Mouse (Mus musculus) heart, adult 9 months (tissue): ENCODE data around the gene Slc4a3.
A peak's percentile ranks its signal among the peaks of the same experiment; 100 is the strongest.

Experiments used
- DNase-seq, 2 experiments: peaks; one replicate each; pipeline ENCODE4 v3.0.0; 2022; ENCODE audit warnings: low spot score in 2 of 2

Slc4a3 gene

DNA sequence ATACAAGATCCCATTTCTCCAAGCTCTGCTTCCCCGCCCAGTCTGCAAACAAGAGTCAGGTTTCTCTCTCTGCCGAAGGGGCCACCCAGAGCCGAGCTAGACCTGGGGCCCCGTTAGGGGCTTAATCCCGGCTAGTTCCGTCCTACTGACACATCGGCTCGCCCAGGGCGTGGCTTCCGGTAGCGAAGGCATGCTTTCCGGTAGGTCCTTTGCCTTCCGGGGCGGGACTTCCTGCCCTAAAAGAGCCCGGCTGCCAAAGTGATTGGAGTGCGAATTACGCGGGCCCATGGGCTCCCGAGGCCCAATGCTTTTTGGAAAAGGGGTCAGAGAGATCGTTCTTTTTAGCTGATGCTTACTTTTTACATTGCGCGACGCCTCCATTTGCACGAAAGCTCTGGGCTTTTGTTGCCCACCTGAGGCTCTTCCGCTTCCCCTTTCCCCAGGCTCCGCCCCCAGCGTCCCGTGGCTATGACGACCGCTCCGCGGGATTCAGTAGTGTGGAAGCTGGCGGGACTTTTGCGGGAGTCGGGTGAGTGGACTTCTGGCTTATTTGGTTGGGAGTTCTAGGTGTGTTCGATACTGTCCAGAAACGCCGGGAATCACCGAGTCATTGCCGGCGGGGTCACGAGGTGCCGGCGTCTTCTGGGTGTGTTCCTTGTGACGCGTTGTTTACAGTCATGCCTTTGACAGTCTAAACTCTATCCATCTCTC lies 24.6 kb upstream of the Slc4a3 start, which contains the start of gene Stk11ip:
TSS of gene Stk11ip (plus strand) at position 209 of the 711 bp plus-strand sequence.
- peak; percentile 92 to 95 for DNase-seq

DNA sequence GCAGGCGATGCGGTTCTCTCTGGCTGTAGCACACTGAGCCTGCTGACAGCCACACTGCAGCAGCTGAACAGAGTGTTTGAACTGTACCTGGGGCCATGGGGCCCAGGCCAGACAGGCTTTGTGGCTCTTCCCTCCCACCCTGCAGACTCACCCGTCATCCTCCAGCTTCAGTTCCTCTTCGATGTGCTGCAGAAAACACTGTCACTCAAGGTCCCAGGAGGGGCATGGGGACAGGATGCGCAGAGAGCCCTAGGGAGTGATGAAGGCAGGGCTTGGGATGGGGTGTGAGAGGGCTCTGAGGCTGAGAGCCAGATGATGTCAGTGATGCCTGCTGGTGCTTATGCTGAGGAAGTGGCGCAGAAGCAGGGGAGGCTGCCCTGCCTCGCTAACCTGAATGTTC lies 21.4 kb upstream of the Slc4a3 start:
- DNase-seq, result no peak

DNA sequence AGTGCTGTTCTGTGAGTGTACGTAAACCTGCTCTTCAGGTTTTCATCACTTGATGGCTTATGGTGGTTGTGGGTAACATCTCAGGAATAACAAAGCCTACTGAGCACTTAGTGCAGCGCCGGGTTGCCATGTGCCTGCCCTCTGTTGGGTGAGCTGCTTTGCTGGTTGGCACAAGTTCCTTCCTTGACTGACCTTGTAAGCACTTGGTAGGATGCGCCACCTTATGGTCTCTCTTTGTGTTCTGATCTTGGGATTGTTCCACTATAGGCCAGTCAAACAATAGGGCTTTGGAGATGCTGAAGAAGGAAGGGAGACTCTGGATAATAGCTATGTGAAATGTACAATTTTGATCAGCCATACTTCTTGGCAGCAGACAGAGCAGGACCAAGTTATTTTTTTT lies 15.5 kb upstream of the Slc4a3 start:
- no peak for DNase-seq

DNA sequence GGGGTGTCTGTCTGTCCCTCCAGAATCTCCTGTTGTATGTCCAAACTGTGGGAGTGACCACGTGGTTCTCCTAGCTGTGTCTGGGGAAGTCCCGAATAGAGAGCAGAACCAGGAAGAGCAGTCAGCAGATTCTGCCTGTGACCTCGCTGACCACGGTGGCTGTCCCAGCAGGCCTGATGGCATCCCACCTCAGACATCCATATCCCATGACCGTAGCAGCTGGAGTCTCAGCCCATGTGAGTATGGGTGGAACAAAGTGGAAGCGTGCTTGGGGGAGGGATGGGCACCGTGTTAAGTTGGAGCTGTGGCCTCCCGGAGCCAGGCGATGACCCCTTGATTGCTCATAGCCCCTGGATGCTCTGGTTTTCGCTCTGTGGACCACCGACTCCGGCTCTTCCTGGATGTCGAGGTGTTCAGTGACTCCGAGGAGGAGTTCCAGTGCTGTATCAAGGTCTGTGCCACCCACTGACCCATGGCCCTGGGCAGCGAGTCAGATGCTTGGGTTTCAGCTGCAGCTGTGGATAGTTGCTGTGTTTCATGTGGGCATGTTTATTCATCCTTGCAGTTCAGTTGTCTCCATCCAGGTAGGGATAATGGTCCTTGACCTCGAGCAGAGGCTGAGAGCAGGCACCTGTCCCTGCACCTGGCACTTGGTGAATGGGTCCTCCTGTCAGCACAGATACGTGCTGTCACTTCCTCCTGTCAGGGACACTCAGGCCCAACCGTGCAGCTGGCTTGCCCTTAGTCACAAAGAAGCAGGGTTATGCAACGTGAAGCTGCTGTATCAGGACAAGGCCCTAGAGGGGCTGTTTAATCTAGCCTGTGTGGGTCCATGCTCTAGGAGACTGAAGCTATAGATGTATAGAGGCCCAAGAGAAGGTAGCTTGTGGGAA lies 13.5 kb upstream of the Slc4a3 start:
- DNase-seq, result no peak

DNA sequence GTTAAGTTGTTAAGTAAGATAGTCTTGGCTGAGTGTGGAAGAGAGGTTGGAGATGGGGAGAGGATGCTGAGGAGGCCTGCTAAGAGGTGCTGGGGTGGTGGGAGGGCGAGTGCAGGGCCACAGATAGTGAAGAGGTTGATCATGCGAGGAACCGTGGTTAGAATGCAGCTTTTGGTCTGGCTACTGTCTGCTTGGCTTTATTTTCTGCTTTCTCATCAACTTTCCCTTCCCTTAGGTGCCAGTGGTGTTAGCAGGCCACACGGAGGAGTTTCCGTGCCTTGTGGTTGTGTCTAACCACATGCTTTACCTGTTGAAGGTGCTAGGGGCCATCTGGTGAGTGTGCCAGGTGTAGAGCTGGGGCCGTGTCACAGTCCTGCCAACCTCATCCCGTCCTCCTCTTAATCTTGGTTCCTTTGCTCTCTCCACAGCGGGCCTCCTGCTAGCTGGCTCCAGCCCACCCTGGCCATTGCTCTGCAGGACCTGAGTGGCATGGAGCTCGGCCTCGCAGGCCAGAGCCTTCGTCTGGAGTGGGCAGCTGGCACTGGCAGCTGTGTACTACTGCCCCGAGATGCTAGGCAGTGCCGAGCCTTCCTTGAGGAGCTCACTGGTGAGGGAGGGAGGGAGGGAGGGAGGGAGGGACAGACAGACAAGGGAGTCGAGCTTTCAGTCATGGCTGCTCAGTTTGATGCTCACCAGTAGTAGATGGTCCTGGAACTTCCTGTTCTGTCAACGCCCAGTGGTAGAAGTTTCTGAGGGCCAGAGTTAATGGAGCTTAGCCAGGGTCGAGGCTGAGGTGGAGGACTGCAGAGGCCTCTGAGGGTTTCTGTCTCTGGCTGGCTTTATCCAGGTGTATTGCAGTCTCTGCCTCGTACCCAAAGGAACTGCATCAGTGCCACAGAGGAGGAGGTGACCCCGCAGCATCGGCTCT lies 12.5 kb upstream of the Slc4a3 start:
- DNase-seq, result no peak

DNA sequence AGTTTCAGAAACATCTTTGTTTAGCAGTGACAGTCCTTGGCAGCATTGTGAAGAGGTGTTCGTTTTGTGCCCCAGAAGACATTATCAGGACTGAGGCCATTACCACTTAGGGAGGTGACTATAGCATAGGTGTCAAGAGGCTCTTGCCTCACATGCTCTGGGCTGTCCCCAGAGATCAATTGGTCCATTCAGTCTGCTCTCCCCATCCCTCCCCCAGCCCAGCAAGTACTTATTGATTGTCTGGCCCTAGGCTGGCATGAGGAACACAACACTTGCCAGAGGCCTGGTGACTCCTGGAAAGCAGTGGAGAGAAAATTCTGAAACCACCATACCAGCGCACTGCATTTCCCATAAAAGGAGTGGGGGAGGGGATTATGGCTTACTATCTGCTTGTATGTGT lies 8.5 kb upstream of the Slc4a3 start:
- no peak for DNase-seq

DNA sequence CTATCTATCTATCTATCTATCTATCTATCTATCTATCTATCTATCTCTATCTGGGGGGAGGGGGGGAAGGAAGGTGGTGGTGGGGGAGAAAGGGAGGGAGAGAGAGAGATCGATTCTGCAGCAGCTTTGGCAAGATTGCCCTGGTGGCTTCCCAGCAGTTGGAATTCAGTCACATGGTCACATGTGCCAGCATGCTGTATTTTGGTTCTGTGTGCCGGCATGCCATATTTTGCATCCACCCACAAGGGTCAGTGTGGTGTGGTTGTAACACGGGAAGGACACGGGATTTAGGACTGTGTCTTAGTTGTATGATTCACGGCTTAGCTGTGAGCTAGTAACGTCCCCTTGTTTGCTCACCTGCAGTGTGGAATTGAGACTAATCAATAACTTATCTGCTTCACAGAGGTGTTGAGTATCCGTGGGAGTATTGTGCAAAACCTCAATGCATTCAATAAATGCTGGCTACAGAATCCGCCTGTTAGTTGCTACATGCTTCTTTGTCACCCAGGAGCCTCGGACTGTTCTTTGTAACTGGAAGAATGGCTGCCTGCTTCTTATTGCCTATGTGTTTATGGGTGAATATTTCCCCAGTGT lies 7.4 kb upstream of the Slc4a3 start:
- DNase-seq, result no peak

DNA sequence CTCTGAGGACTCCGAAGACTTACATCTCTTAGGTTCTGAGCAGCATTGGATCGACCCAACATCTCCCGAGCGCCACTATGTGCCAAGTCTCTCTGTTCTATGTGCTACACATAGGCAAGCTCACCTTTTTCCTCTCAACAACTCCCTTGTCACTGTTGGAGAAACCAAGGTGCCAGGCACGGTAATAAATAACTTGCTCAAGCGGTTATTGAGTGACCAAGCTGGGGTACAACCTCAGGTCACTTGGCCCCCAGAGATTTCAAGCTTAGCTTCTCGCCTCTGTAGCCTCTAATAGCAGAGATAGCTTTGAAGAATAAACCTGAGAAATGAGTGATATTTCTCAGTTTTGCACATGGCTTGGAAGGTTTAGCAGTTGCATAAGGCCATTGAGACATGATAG lies 4.6 kb upstream of the Slc4a3 start:
- DNase-seq, result no peak

DNA sequence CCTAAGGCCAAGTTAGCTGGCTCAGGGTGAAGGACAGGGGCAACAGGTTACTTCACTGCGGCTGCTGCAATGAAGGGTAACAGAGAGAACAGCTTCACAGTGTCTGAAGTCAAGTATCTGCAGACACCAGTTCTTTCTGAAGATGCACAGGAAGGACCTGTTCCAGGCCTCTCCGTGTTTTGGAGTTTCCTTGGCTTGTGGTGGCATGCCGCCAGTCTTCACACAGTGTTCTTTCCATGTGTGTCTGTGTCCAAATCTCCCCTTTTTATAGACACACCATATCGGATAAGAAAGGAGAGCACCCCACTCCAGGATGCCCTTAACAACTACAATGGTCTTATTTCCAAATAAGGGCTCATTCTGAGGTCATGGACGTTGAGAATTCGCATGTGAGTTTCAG lies 1.7 kb upstream of the Slc4a3 start:
- no peak for DNase-seq

DNA sequence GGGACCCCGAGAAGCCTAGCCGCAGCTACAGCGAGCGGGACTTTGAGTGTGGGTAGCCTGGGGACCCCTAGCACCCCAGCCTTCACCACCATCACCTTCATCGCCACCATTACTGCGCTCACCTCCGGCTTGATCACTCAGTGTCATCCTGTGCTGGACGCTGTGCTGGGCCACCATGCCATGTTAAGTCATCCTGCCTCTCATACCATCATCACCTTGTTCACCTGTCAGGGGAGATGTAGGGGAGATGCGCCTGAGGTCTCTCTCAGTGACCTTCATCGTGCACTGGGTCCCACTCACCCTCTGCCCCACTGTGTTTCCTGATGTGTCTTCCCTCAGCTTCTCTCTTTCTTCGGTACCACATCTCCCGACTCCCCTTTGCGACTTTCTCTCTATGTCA lies 1.3 kb downstream of the Slc4a3 start:
- DNase-seq, result no peak

DNA sequence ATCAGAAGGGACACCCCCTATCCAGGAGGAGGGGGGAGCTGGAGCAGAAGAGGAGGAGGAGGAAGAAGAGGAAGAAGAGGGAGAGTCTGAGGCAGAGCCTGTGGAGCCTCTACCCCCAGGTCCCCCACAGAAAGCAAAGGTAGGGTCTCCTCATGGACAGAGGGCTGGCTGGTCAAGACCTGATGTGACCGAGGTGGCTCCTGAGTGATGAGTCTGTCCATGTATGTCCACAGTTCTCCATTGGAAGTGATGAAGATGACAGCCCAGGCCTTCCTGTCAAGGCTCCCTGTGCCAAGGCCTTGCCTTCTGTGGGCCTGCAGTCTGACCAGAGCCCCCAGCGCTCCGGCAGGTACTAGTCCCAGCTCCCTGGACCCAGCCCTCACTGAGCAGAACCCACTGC lies 2.0 kb downstream of the Slc4a3 start:
- DNase-seq, result no peak

DNA sequence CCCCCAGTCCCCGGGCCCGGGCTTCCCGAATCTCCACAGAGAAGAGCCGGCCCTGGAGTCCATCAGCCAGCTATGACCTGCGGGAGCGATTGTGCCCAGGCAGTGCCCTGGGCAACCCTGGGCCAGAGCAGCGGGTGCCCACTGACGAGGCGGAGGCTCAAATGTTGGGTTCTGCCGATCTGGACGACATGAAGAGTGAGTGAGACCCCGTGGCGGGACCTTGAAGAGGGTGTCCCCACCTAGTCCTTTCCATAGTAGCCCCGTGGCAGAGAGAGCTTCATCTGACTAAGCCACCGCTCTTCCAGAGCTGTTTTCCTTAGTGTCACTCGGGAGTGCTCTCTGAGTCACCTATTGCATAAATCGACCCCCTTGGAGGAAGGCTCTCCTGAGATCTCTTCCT lies 2.8 kb downstream of the Slc4a3 start:
- DNase-seq, result no peak

DNA sequence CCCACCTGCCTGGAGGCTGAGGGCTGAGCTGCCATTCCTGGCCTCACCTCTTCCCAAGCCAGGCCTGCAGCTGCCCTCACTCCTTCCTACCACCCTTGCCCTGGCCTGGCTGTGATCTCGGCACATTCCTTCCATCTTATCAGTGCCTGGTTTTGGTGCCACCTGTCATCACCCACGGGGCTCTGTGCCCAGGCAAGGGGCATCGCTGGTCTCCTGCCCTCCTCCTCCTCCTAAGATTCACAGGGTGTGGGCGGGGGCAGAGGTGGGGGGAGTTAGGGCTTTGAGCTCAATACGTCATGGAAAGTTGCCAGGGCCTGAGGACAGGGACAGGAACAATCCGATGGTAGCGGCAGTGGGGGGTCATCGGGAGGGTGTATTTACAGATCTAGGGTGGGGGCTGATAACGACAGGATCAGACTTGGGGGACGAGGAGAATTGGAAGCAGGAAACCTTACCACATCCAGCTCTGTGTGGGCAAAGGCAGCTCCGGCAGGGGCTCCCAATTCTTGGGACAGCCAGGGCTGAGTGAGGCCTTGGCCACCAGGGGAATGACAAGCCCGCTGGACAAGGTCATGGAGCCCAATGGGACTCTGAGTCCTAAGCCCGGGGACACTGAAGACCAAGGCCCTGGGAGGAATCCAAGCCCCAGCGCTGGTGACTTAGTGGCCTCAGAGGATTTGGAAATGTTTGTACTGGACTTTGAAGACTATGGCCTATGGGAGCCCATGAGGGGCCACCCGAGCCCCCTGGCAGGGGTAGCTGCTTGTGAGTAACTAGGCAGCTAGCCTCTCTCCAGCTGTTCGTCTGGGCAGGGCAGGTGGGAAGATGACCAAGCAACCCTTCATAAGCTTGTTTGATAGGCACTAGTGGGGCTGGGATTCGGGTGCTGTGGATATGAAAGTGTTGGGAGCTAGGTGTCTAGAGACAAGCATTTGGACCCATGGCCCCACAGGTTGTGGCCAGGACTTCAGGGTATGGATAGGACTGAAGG lies 3.5 kb downstream of the Slc4a3 start:
- DNase-seq, result peak; percentile 69 to 82

DNA sequence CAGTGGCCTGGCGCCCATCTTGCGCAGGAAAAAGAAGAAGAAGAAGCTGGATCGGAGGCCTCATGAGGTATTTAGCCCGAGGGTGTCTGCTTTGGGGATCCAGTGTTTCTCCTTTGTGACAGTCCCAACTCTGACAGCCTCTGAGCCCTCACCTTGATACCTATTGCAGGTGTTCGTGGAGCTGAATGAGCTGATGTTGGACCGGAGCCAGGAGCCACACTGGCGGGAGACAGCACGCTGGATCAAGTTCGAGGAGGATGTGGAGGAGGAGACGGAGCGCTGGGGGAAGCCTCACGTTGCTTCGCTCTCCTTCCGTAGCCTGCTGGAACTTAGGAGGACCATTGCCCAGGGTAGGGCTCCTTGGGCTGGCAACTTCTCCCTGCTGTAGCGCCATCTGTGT lies 4.5 kb downstream of the Slc4a3 start:
- DNase-seq, result no peak

DNA sequence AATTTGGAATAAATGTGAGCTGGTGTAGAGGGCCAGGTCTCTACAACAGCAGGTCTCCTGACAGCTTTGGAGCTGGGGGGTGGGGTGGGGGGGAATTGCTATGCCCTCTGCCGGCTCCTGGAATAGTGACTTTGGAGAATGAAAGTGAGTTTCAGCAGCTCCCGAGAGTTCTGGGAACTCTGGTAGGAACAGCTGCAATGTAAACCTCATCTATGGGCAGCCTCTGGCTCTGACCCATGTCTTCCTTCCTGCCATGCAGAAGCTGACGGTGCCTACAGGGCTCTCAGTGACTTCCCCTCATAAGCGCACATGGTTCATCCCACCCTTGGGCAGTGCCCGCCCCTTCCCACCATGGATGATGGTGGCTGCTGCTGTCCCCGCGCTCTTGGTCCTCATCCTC lies 9.6 kb downstream of the Slc4a3 start:
- no peak for DNase-seq

DNA sequence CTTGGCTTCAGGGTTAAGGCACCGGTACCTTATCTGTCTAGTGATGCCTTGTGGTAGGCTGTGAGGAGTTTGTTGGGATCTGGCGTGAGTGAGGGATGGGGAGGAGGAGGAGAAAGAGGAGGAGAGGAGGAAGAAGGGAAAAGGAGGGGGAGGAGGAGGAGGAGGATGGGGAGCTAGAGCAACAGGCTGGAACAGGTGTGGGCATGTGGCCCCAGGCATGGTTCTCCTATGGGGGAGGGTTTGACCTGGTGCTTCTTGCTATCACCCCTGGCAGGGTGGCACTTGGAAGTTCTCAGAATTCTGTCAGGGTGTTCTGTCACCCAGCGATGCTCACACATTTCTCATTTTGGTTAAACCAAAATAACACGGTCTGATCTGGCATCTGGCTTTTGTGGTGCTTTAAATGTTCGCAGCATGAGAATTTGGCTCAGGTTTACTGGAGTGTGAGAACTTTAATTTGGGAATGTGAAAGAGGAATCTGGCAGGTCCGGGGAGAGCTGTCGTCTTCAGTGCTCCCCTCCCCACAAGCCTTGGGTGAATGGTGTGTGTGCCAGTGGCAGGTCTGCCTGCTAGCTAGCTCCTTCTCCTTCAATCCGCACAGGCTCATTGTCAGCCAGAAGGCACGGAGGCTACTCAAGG lies 10.2 kb downstream of the Slc4a3 start:
- DNase-seq, result no peak

DNA sequence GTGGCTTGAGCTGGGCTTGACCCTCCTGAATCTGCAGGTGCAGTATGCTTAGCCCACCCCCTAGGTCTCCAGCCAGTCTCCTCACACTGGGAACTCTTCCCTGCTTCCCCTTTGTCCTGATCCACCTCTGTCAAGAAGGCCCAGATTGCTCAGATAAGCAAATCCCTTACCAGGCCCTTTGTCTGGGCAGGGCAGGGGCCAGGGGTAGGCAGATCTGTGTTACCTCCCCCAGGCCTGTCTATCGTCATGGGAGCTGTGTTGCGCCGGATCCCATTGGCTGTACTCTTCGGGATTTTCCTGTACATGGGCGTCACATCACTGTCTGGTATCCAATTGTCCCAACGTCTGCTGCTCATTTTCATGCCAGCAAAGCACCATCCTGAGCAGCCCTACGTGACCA lies 11.0 kb downstream of the Slc4a3 start:
- no peak for DNase-seq

DNA sequence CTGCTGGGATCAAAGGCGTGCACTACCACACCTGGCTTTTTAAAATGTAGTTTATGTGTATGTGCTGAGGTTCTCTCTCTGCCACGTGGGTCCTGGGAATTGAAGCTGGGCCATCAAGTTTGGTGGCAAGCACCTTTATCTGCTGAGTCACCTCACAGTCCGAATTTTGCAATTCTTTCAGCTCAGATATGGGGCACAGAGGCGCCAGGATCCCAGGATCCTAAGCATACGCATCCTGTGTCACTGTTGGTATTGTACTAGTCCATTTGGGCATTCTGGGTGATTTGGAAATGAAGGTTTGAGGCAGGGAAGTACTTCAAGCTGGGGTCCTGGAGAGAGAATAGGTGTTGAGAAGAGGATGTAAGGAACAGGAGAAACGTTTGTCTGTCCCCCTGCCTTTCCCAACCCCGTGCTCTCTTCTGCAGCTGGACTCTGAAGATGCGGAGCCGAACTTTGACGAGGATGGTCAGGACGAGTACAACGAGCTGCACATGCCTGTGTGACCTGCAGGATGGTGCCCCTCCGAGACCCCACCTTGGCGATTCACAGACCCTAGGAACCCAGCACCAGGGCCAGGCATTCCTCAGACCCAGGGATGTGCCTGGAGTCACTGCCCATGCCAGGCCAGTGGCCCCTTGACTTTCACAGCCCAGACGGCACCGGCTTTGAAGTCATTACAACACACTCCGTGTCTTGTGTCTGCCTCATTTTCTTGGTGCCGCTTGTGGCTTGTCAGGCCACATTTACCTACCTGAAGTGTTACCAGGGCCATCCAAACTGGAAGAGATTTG lies 12.5 kb downstream of the Slc4a3 start:
- no peak for DNase-seq
